Mouse (Mus musculus): Measurements from ENCODE around the gene Olfr1423.
"Not testable (repeated sequence)": the region's sequence is repeated elsewhere in the genome, so short reads cannot be mapped to it uniquely, and the experiment has no call there.

Olfr1423 gene

GRCm38 (mm10) chr19:12007105-12007931 lies 33.8 kb downstream of the Olfr1423 start:
- in situ Hi-C loops (cut with MboI, MseI): loop anchor here (5.0 to 25.0 kb wide), 6 partner anchors 235 to 797 kb away; partner anchors contain the start of genes Ms4a6b (in 2 of the 2), Mrpl16 (in 1 of the 2) and Ms4a6d (in 1 of the 2)

GRCm38 (mm10) chr19:12006361-12006947 lies 34.7 kb downstream of the Olfr1423 start:
- in situ Hi-C loops (cut with MboI, MseI): loop anchor here (5.0 to 25.0 kb wide), 6 partner anchors 234 to 798 kb away; partner anchors contain the start of genes Ms4a6b (in 2 of the 2), Mrpl16 (in 1 of the 2) and Ms4a6d (in 1 of the 2)

GRCm38 (mm10) chr19:12005376-12006360 lies 35.4 kb downstream of the Olfr1423 start:
- in situ Hi-C loops (cut with MboI, MseI): loop anchor here (5.0 to 25.0 kb wide), 6 partner anchors 233 to 799 kb away; partner anchors contain the start of genes Ms4a6b (in 2 of the 2), Mrpl16 (in 1 of the 2) and Ms4a6d (in 1 of the 2)

GRCm38 (mm10) chr19:12004216-12005008 lies 36.7 kb downstream of the Olfr1423 start:
- in situ Hi-C loops (cut with MboI, MseI): loop anchor here (5.0 to 25.0 kb wide), 6 partner anchors 232 to 800 kb away; partner anchors contain the start of genes Mrpl16 (in 2 of the 2), Ms4a6b (in 2 of the 2) and Ms4a6d (in 1 of the 2)

- in situ Hi-C loops (cut with MboI, MseI): loop anchor here (5.0 to 25.0 kb wide), 4 partner anchors 231 to 801 kb away; partner anchors contain the start of genes Mrpl16 (in 1 of the 2) and Ms4a6b (in 1 of the 2)
These were observed 37.5 kb downstream of the Olfr1423 start for GRCm38 (mm10) chr19:12003568-12003967.

- in situ Hi-C loops (cut with MboI, MseI): loop anchor here (5.0 to 25.0 kb wide), 4 partner anchors 230 to 802 kb away; partner anchors contain the start of genes Mrpl16 (in 1 of the 2) and Ms4a6b (in 1 of the 2)
These were observed 38.3 kb downstream of the Olfr1423 start for GRCm38 (mm10) chr19:12002791-12003190.

GRCm38 (mm10) chr19:12002125-12002524 lies 39.0 kb downstream of the Olfr1423 start:
- in situ Hi-C loops (cut with MboI, MseI): loop anchor here (5.0 to 25.0 kb wide), 4 partner anchors 230 to 803 kb away; partner anchors contain the start of genes Mrpl16 (in 1 of the 2) and Ms4a6b (in 1 of the 2)

GRCm38 (mm10) chr19:12001686-12002085 lies 39.4 kb downstream of the Olfr1423 start:
- in situ Hi-C loops (cut with MboI, MseI): loop anchor here (5.0 to 25.0 kb wide), 4 partner anchors 229 to 803 kb away; partner anchors contain the start of genes Mrpl16 (in 1 of the 2) and Ms4a6b (in 1 of the 2)

GRCm38 (mm10) chr19:11995722-11996448 lies 45.2 kb downstream of the Olfr1423 start:
- in situ Hi-C loops (cut with MboI, MseI): no loop called here

- in situ Hi-C loops (cut with MboI, MseI): no loop called here
These were observed 46.2 kb downstream of the Olfr1423 start for GRCm38 (mm10) chr19:11994703-11995431.

GRCm38 (mm10) chr19:11992441-11993029 lies 48.6 kb downstream of the Olfr1423 start:
- in situ Hi-C loops (cut with MboI, MseI): no loop called here

- in situ Hi-C loops (cut with MboI, MseI): no loop called here
These were observed 49.1 kb downstream of the Olfr1423 start for GRCm38 (mm10) chr19:11992034-11992433.

- in situ Hi-C loops (cut with MboI, MseI): no loop called here
These were observed 51.8 kb downstream of the Olfr1423 start for GRCm38 (mm10) chr19:11989334-11989733.

GRCm38 (mm10) chr19:11987841-11988240 lies 53.3 kb downstream of the Olfr1423 start:
- in situ Hi-C loops (cut with MboI, MseI): no loop called here

GRCm38 (mm10) chr19:11984614-11985013 lies 56.5 kb downstream of the Olfr1423 start:
- in situ Hi-C loops (cut with MboI, MseI): not testable (repeated sequence)
